Mouse (Mus musculus): ENCODE results near the gene Bend7. TPM values are rescaled to one million over a fixed set of nuclear protein-coding genes. Genes with fewer than 3 reads are reported as not detected.

The Bend7 gene
- total RNA-seq, 1 experiment = 1.2 TPM

- Histone ChIP-seq H3K36me3 (ENCODE audit: control insufficient read depth, insufficient read depth, low read length, poor library complexity, severe bottlenecking) (no peaks in the 10 kb centered on the region), H3K4me1 (ENCODE audit: control insufficient read depth in 2 of 2, insufficient read depth in 2 of 2, low read length in 2 of 2, poor library complexity in 1 of 2) (no peaks in the 10 kb centered on the region), H3K4me3 (ENCODE audit: insufficient read depth in 1 of 2, low read depth in 1 of 2, low read length in 2 of 2, poor library complexity in 1 of 2, severe bottlenecking in 1 of 2) (no peak overlapping the region), H3K27ac (ENCODE audit: insufficient read depth, low read depth, low read length, poor library complexity, severe bottlenecking) (no peak overlapping the region), H3K9ac (ENCODE audit: insufficient read depth, low read depth, low read length, poor library complexity, severe bottlenecking) (no peak overlapping the region), H3K9me3 (ENCODE audit: control insufficient read depth, insufficient read depth, low read depth, low read length) (no peaks in the 10 kb centered on the region)
- TF ChIP-seq CHD2 (IDR thresholded peaks at IDR 0.05; ENCODE audit: low read depth, low read length) (no peak), ZNF384 (IDR thresholded peaks at IDR 0.05; ENCODE audit: low read depth, low read length) (no peak), HCFC1 (IDR thresholded peaks at IDR 0.05; ENCODE audit: borderline replicate concordance, insufficient read depth, low read length) (no peak), ZC3H11A (IDR thresholded peaks at IDR 0.05; ENCODE audit: borderline replicate concordance, low read depth, low read length) (no peak), MAFK (IDR thresholded peaks at IDR 0.05; ENCODE audit: insufficient read depth, low read depth, low read length) (no peak)
- in situ Hi-C loops (cut with MboI; ENCODE audit: low sequenced_read_pairs in 2 of 2, unreplicated experiment in 2 of 2) = no loop called here
- DNase-seq (ENCODE audit: low read depth, low spot score) = no peak
Observed at GRCm38 (mm10) chr2:4679886-4680285, 37.7 kb upstream of the Bend7 start.

GRCm38 (mm10) chr2:4711262-4711661 lies 6.4 kb upstream of the Bend7 start:
- no peak for DNase-seq (ENCODE audit: low read depth, low spot score)
- no peaks in the 10 kb centered on the region for H3K4me1 ChIP-seq (ENCODE audit: control insufficient read depth in 2 of 2, insufficient read depth in 2 of 2, low read length in 2 of 2, poor library complexity in 1 of 2)
- H3K9ac ChIP-seq (ENCODE audit: insufficient read depth, low read depth, low read length, poor library complexity, severe bottlenecking) = no peak overlapping the region
- H3K4me3 ChIP-seq (ENCODE audit: insufficient read depth in 1 of 2, low read depth in 1 of 2, low read length in 2 of 2, poor library complexity in 1 of 2, severe bottlenecking in 1 of 2) = no peak overlapping the region
- in situ Hi-C loops (cut with MboI; ENCODE audit: low sequenced_read_pairs in 2 of 2, unreplicated experiment in 2 of 2) = no loop called here
- H3K36me3 ChIP-seq (ENCODE audit: control insufficient read depth, insufficient read depth, low read length, poor library complexity, severe bottlenecking) = no peaks in the 10 kb centered on the region
- no peak overlapping the region for H3K27ac ChIP-seq (ENCODE audit: insufficient read depth, low read depth, low read length, poor library complexity, severe bottlenecking)
- TF ChIP-seq MAFK (IDR thresholded peaks at IDR 0.05; ENCODE audit: insufficient read depth, low read depth, low read length) = no peak
- no peak for TF ChIP-seq ZNF384 (IDR thresholded peaks at IDR 0.05; ENCODE audit: low read depth, low read length)
- no peak for TF ChIP-seq CHD2 (IDR thresholded peaks at IDR 0.05; ENCODE audit: low read depth, low read length)
- no peak for TF ChIP-seq HCFC1 (IDR thresholded peaks at IDR 0.05; ENCODE audit: borderline replicate concordance, insufficient read depth, low read length)
- no peak for TF ChIP-seq ZC3H11A (IDR thresholded peaks at IDR 0.05; ENCODE audit: borderline replicate concordance, low read depth, low read length)
- H3K9me3 ChIP-seq (ENCODE audit: control insufficient read depth, insufficient read depth, low read depth, low read length) = no peaks in the 10 kb centered on the region

GRCm38 (mm10) chr2:4717081-4717768 lies 406 bp upstream of the Bend7 start:
- Histone ChIP-seq H3K9me3 (ENCODE audit: control insufficient read depth, insufficient read depth, low read depth, low read length) (no peaks in the 10 kb centered on the region), H3K9ac (ENCODE audit: insufficient read depth, low read depth, low read length, poor library complexity, severe bottlenecking) (peak overlapping the region; percentile 87), H3K4me3 (ENCODE audit: insufficient read depth in 1 of 2, low read depth in 1 of 2, low read length in 2 of 2, poor library complexity in 1 of 2, severe bottlenecking in 1 of 2) (peak overlapping the region; percentile 81 to 93), H3K27ac (ENCODE audit: insufficient read depth, low read depth, low read length, poor library complexity, severe bottlenecking) (no peak overlapping the region), H3K4me1 (ENCODE audit: control insufficient read depth in 2 of 2, insufficient read depth in 2 of 2, low read length in 2 of 2, poor library complexity in 1 of 2) (peaks cover 0 to 4% of the 10 kb centered on the region in 2 experiments; a peak in 2 of 4 replicates), H3K36me3 (ENCODE audit: control insufficient read depth, insufficient read depth, low read length, poor library complexity, severe bottlenecking) (no peaks in the 10 kb centered on the region)
- TF ChIP-seq CHD2 (IDR thresholded peaks at IDR 0.05; ENCODE audit: low read depth, low read length) (no peak), ZC3H11A (IDR thresholded peaks at IDR 0.05; ENCODE audit: borderline replicate concordance, low read depth, low read length) (no peak), HCFC1 (IDR thresholded peaks at IDR 0.05; ENCODE audit: borderline replicate concordance, insufficient read depth, low read length) (no peak), MAFK (IDR thresholded peaks at IDR 0.05; ENCODE audit: insufficient read depth, low read depth, low read length) (no peak), ZNF384 (IDR thresholded peaks at IDR 0.05; ENCODE audit: low read depth, low read length) (no peak)
- in situ Hi-C loops (cut with MboI; ENCODE audit: low sequenced_read_pairs in 2 of 2, unreplicated experiment in 2 of 2) = no loop called here
- no peak for DNase-seq (ENCODE audit: low read depth, low spot score)

- Histone ChIP-seq H3K4me1 (ENCODE audit: control insufficient read depth in 2 of 2, insufficient read depth in 2 of 2, low read length in 2 of 2, poor library complexity in 1 of 2) (no peaks in the 10 kb centered on the region), H3K9me3 (ENCODE audit: control insufficient read depth, insufficient read depth, low read depth, low read length) (no peaks in the 10 kb centered on the region), H3K4me3 (ENCODE audit: insufficient read depth in 1 of 2, low read depth in 1 of 2, low read length in 2 of 2, poor library complexity in 1 of 2, severe bottlenecking in 1 of 2) (no peak overlapping the region), H3K9ac (ENCODE audit: insufficient read depth, low read depth, low read length, poor library complexity, severe bottlenecking) (no peak overlapping the region), H3K36me3 (ENCODE audit: control insufficient read depth, insufficient read depth, low read length, poor library complexity, severe bottlenecking) (no peaks in the 10 kb centered on the region), H3K27ac (ENCODE audit: insufficient read depth, low read depth, low read length, poor library complexity, severe bottlenecking) (no peak overlapping the region)
- TF ChIP-seq ZNF384 (IDR thresholded peaks at IDR 0.05; ENCODE audit: low read depth, low read length) (no peak), HCFC1 (IDR thresholded peaks at IDR 0.05; ENCODE audit: borderline replicate concordance, insufficient read depth, low read length) (no peak), ZC3H11A (IDR thresholded peaks at IDR 0.05; ENCODE audit: borderline replicate concordance, low read depth, low read length) (no peak), MAFK (IDR thresholded peaks at IDR 0.05; ENCODE audit: insufficient read depth, low read depth, low read length) (no peak), CHD2 (IDR thresholded peaks at IDR 0.05; ENCODE audit: low read depth, low read length) (no peak)
- DNase-seq (ENCODE audit: low read depth, low spot score) = no peak
- in situ Hi-C loops (cut with MboI; ENCODE audit: low sequenced_read_pairs in 2 of 2, unreplicated experiment in 2 of 2) = no loop called here
Observed at GRCm38 (mm10) chr2:4723088-4723487, 5.5 kb downstream of the Bend7 start.
